Mouse (Mus musculus) G1E (cell line): ENCODE results near the gene Rab42.

Experiments used
- CTCF ChIP-seq: IDR thresholded peaks from 2 replicates; pipeline ENCODE4 v1.5.1; 2012; ENCODE audit warnings: low read depth, low read length, inconsistent platforms, mixed read lengths
- GATA1 ChIP-seq: IDR thresholded peaks from 2 replicates; pipeline ENCODE4 v1.6.1; 2012; ENCODE audit warnings: borderline replicate concordance, low read length, inconsistent platforms, mixed read lengths
- TAL1 ChIP-seq: conservative IDR thresholded peaks from 2 replicates; pipeline ENCODE4 v1.6.1; 2012; ENCODE audit warnings: low read depth, low read length, inconsistent platforms, mixed read lengths

DNA sequence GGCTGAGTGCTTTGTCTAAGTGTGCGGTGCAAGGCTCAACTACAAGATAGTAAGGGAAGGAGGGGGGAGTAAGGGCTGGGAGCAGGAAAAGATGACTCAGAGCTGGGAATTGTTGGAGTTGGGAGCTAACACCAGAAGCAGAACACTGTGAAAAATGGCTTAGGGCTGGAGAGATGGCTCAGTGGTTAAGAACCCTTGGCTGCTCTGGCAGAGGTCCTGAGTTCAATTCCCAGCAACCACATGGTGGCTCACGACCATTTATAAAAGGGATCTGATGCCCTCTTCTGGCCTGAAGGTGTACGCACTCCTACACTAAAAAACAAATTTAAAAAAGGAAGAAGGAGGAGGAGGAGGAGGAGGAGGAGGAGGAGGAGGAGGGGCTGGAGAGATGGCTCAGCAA, 43.5 kb upstream of the Rab42 start:
- TF ChIP-seq CTCF (no peak), GATA1 (no peak), TAL1 (no peak)
